Mouse (Mus musculus): ENCODE results near the gene Acox3. TPM values are rescaled to one million over a fixed set of nuclear protein-coding genes. Genes with fewer than 3 reads are reported as not detected.

Acox3 gene
- polyA plus RNA-seq, 1 experiment from 2014 or later: 3.1 TPM

- 56% methylated on average over 5 of the region's 5 CpGs for WGBS (ENCODE audit: insufficient replicate concordance)
Measured at GRCm38 (mm10) chr5:35631755-35632154, 48.9 kb downstream of the Acox3 start.

GRCm38 (mm10) chr5:35632841-35633240 is 50.0 kb downstream of the Acox3 start:
- no peak overlapping the region for H3K4me2 ChIP-seq
- H3K9me3 ChIP-seq (replicated peaks): no peaks in the 10 kb centered on the region
- H3K4me1 ChIP-seq (replicated peaks): no peaks in the 10 kb centered on the region
- 69% methylated on average over 6 of the region's 6 CpGs for WGBS (ENCODE audit: insufficient replicate concordance)
- H3K9ac ChIP-seq: no peak overlapping the region
- no peak for ATAC-seq (ENCODE audit: insufficient read depth)
- no peaks in the 10 kb centered on the region for H3K27me3 ChIP-seq
- H3K27ac ChIP-seq (replicated peaks): no peak overlapping the region
- H3K36me3 ChIP-seq (replicated peaks): no peaks in the 10 kb centered on the region
- H3K4me3 ChIP-seq (replicated peaks): no peak overlapping the region

More at GRCm38 (mm10) chr5:35631755-35632154, 48.9 kb downstream of the Acox3 start:
- no peak overlapping the region for H3K27ac ChIP-seq (replicated peaks)
- H3K9ac ChIP-seq: no peak overlapping the region
- H3K4me2 ChIP-seq: no peak overlapping the region
- H3K9me3 ChIP-seq (replicated peaks): no peaks in the 10 kb centered on the region
- ATAC-seq (ENCODE audit: insufficient read depth): no peak
- no peaks in the 10 kb centered on the region for H3K4me1 ChIP-seq (replicated peaks)
- no peaks in the 10 kb centered on the region for H3K36me3 ChIP-seq (replicated peaks)
- no peak overlapping the region for H3K4me3 ChIP-seq (replicated peaks)
- no peaks in the 10 kb centered on the region for H3K27me3 ChIP-seq

GRCm38 (mm10) chr5:35636016-35636415 is 53.2 kb downstream of the Acox3 start:
- WGBS (ENCODE audit: insufficient replicate concordance): 70% methylated on average over 2 of the region's 2 CpGs
- Histone ChIP-seq H3K9ac (no peak overlapping the region), H3K4me3 (replicated peaks) (no peak overlapping the region), H3K4me2 (no peak overlapping the region), H3K9me3 (replicated peaks) (no peaks in the 10 kb centered on the region), H3K27me3 (no peaks in the 10 kb centered on the region), H3K36me3 (replicated peaks) (no peaks in the 10 kb centered on the region), H3K27ac (replicated peaks) (no peak overlapping the region), H3K4me1 (replicated peaks) (no peaks in the 10 kb centered on the region)
- no peak for ATAC-seq (ENCODE audit: insufficient read depth)

DNA sequence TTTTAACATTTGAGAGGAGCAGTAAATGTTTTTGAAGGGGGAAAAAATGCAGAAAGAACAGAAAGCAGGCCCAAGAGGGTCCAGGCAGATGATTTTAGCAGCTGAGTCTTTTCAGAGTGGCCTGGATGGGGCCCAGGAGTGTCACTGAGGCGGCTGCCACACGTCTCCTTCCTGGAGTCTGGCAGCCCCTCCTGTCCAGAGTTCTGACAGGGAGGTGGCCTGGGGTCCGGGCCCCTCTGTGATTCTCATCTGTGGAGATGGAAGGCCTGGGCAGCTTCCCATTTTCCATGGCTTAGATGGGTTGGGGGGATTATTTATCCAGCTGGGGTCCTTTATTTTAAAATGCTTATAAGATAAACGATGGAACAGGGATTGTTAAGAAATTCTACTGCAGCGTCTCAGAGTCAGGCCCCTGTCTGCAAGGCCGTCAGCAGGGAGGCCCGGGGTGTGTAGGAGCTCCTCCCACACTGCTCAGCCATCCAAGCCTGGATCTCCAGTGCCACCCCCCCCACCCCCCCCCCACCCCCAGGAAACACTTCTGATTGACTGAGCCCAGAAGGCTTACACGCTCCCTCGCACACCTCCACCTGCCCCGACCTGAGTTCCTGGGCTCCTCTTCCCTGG is 59.2 kb downstream of the Acox3 start:
- H3K9ac ChIP-seq: no peak overlapping the region
- no peaks in the 10 kb centered on the region for H3K9me3 ChIP-seq (replicated peaks)
- no peaks in the 10 kb centered on the region for H3K36me3 ChIP-seq (replicated peaks)
- H3K4me2 ChIP-seq: no peak overlapping the region
- H3K4me1 ChIP-seq (replicated peaks): no peaks in the 10 kb centered on the region
- H3K4me3 ChIP-seq (replicated peaks): no peak overlapping the region
- ATAC-seq (ENCODE audit: insufficient read depth): no peak
- H3K27ac ChIP-seq (replicated peaks): no peak overlapping the region
- H3K27me3 ChIP-seq: peaks cover 3% of the 10 kb centered on the region; the same call in 1 of the 2 replicates
- 52% methylated on average over 10 of the region's 10 CpGs for WGBS (ENCODE audit: insufficient replicate concordance)

- no peaks in the 10 kb centered on the region for H3K36me3 ChIP-seq (replicated peaks)
- no peak overlapping the region for H3K9ac ChIP-seq
- H3K9me3 ChIP-seq (replicated peaks): no peaks in the 10 kb centered on the region
- H3K4me2 ChIP-seq: no peak overlapping the region
- no peak overlapping the region for H3K4me3 ChIP-seq (replicated peaks)
- no peak for ATAC-seq (ENCODE audit: insufficient read depth)
- H3K27ac ChIP-seq (replicated peaks): no peak overlapping the region
- no peaks in the 10 kb centered on the region for H3K4me1 ChIP-seq (replicated peaks)
- WGBS (ENCODE audit: insufficient replicate concordance): 62% methylated on average over 9 of the region's 9 CpGs
- H3K27me3 ChIP-seq: peaks cover 3% of the 10 kb centered on the region; the same call in 1 of the 2 replicates
Measured at GRCm38 (mm10) chr5:35643401-35644048, 60.7 kb downstream of the Acox3 start.

DNA sequence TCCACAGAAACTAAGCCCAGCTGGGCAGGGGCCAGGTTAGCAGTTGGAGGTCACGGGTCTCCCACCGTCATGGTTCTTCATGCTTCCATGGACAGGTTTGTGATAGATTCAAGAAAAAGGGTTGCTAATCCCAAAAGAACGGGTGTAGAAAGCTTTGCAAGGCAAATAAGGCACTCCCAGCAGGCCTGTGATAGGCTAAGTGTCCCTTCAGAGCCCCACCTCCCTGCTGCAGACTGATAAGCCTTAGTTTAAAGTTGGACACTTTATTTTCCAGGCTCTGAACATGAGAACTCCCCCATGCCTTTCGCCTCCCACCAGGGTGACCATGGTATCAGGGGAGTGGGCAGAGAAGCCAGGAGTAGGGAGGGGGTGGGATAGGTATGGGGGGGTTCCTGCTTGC is 61.2 kb downstream of the Acox3 start:
- Histone ChIP-seq H3K27ac (replicated peaks) (no peak overlapping the region), H3K9me3 (replicated peaks) (no peaks in the 10 kb centered on the region), H3K4me3 (replicated peaks) (no peak overlapping the region), H3K27me3 (peaks cover 3% of the 10 kb centered on the region; the same call in 1 of the 2 replicates), H3K36me3 (replicated peaks) (no peaks in the 10 kb centered on the region), H3K4me2 (no peak overlapping the region), H3K9ac (no peak overlapping the region), H3K4me1 (replicated peaks) (no peaks in the 10 kb centered on the region)
- ATAC-seq (ENCODE audit: insufficient read depth): no peak
- 46% methylated on average over 4 of the region's 4 CpGs for WGBS (ENCODE audit: insufficient replicate concordance)

GRCm38 (mm10) chr5:35645938-35646493 is 63.2 kb downstream of the Acox3 start:
- Histone ChIP-seq H3K4me3 (replicated peaks) (no peak overlapping the region), H3K9ac (no peak overlapping the region), H3K27ac (replicated peaks) (no peak overlapping the region), H3K27me3 (peaks cover 3% of the 10 kb centered on the region; the same call in 1 of the 2 replicates), H3K9me3 (replicated peaks) (no peaks in the 10 kb centered on the region), H3K4me1 (replicated peaks) (no peaks in the 10 kb centered on the region), H3K4me2 (no peak overlapping the region), H3K36me3 (replicated peaks) (no peaks in the 10 kb centered on the region)
- 58% methylated on average over 6 of the region's 6 CpGs for WGBS (ENCODE audit: insufficient replicate concordance)
- no peak for ATAC-seq (ENCODE audit: insufficient read depth)

DNA sequence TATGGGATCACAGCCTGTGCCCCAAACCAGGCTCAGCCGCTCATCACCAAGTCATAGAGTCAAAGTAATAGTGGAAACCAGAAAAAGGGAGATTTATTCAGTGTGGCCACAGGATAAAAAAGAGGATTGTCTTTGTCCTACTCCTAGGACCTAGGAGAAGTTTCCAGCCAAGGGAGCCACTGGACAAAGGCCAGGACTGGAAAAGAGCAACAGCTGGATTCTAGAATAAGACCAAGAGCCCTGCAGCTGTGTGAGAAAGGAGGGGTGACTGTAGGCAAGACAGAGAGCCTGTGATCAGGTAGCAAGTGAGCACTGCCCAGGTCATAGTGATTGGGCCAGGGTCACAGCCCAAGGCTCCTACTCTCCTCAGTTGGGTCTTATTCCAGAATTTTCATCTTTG is 64.1 kb downstream of the Acox3 start:
- Histone ChIP-seq H3K36me3 (replicated peaks) (no peaks in the 10 kb centered on the region), H3K9ac (no peak overlapping the region), H3K27ac (replicated peaks) (no peak overlapping the region), H3K4me3 (replicated peaks) (no peak overlapping the region), H3K4me1 (replicated peaks) (no peaks in the 10 kb centered on the region), H3K27me3 (peaks cover 3% of the 10 kb centered on the region; the same call in 1 of the 2 replicates), H3K9me3 (replicated peaks) (no peaks in the 10 kb centered on the region), H3K4me2 (no peak overlapping the region)
- WGBS (ENCODE audit: insufficient replicate concordance): 83% methylated on average over 1 of the region's 1 CpGs
- no peak for ATAC-seq (ENCODE audit: insufficient read depth)

- ATAC-seq (ENCODE audit: insufficient read depth): no peak
- WGBS (ENCODE audit: insufficient replicate concordance): 30% methylated on average over 4 of the region's 4 CpGs
- Histone ChIP-seq H3K27ac (replicated peaks) (no peak overlapping the region), H3K4me3 (replicated peaks) (no peak overlapping the region), H3K4me2 (no peak overlapping the region), H3K9ac (no peak overlapping the region), H3K4me1 (replicated peaks) (no peaks in the 10 kb centered on the region), H3K36me3 (replicated peaks) (no peaks in the 10 kb centered on the region), H3K9me3 (replicated peaks) (no peaks in the 10 kb centered on the region), H3K27me3 (peaks cover 3% of the 10 kb centered on the region; the same call in 1 of the 2 replicates)
Measured at GRCm38 (mm10) chr5:35647562-35647961, 64.7 kb downstream of the Acox3 start.

GRCm38 (mm10) chr5:35648230-35648629 is 65.4 kb downstream of the Acox3 start:
- H3K36me3 ChIP-seq (replicated peaks): no peaks in the 10 kb centered on the region
- H3K27me3 ChIP-seq: peaks cover 3% of the 10 kb centered on the region; the same call in 1 of the 2 replicates
- no peaks in the 10 kb centered on the region for H3K4me1 ChIP-seq (replicated peaks)
- H3K27ac ChIP-seq (replicated peaks): no peak overlapping the region
- no peak for ATAC-seq (ENCODE audit: insufficient read depth)
- H3K9me3 ChIP-seq (replicated peaks): no peaks in the 10 kb centered on the region
- H3K9ac ChIP-seq: no peak overlapping the region
- 38% methylated on average over 2 of the region's 2 CpGs for WGBS (ENCODE audit: insufficient replicate concordance)
- H3K4me3 ChIP-seq (replicated peaks): no peak overlapping the region
- H3K4me2 ChIP-seq: no peak overlapping the region

DNA sequence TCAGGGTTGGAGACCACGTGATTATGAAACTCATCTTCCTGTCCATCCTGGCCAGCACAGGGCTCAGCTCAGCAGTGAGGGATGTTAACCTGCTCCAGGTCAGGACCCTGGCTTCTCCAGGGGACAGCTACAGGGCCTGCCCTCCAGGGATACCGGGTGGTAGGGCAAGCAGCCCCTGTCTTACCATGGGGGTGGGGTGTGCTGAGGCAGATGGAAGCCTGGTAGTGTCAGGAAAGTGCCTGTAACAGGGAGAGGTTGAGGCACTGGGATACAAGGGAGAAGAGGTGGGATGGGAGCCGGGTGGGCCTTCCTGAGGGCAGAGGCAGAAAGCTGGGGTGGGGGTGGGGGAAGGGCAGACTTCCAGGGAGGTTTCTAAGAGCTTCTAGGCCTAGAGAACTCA is 69.5 kb downstream of the Acox3 start:
- no peak for ATAC-seq (ENCODE audit: insufficient read depth)
- no peak overlapping the region for H3K27ac ChIP-seq (replicated peaks)
- no peak overlapping the region for H3K9ac ChIP-seq
- H3K27me3 ChIP-seq: no peaks in the 10 kb centered on the region
- H3K4me3 ChIP-seq (replicated peaks): no peak overlapping the region
- H3K4me2 ChIP-seq: no peak overlapping the region
- 55% methylated on average over 3 of the region's 3 CpGs for WGBS (ENCODE audit: insufficient replicate concordance)
- no peaks in the 10 kb centered on the region for H3K4me1 ChIP-seq (replicated peaks)
- no peaks in the 10 kb centered on the region for H3K9me3 ChIP-seq (replicated peaks)
- H3K36me3 ChIP-seq (replicated peaks): no peaks in the 10 kb centered on the region
